Mouse (Mus musculus) left cerebral cortex, adult 2 months (tissue): ENCODE measurements around the gene Olfr111. TPM values are rescaled to one million over a fixed set of nuclear protein-coding genes. Genes with fewer than 3 reads are reported as not detected.

Source experiments
- DNase-seq, 2 experiments: peaks; one replicate each; pipeline ENCODE4 v3.0.0; 2021 to 2022; ENCODE audit warnings: low spot score in 2 of 2, mixed read lengths in 1 of 2; ENCODE audit errors: extremely low spot score in 1 of 2
- H3K27ac ChIP-seq: fragments of 200-600 bp; 2 replicates; pipeline ENCODE4 v1.8.1; 2022
- H3K4me3 ChIP-seq: fragments of 200-600 bp; 2 replicates; pipeline ENCODE4 v1.8.1; 2022
- CTCF ChIP-seq: fragments of 200-600 bp; IDR thresholded peaks from 2 replicates; pipeline ENCODE4 v1.8.1; 2022; ENCODE audit warnings: antibody characterized with exemption, mild to moderate bottlenecking, moderate library complexity
- intact Hi-C: fragments of 180-260 bp; cut with DNase I; formaldehyde crosslinking; loops from one replicate; pipeline ENCODE4 v1.15.1; 2025
- total RNA-seq, 2 experiments: library from RNA; stranded (reverse); gene quantifications; 2 replicates each; pipeline ENCODE4 v1.2.3; 2021

Olfr111 gene
- total RNA-seq, 2 experiments from 2014 or later = not detected

GRCm38 (mm10) chr17:37577563-37577962 is 69.7 kb downstream of the Olfr111 start, which contains the start of gene Olfr113:
Gene Olfr113, minus strand, starts transcription at chr17:37577663.
- no peak within 1 kb of the TSS for H3K27ac ChIP-seq
- intact Hi-C loops = no loop called here
- no peak within 1 kb of the TSS for H3K4me3 ChIP-seq
- TF ChIP-seq CTCF = no peak
- DNase-seq = no peak

Other genes starting within 250 kb of the Olfr111 start
- gene Olfr98, start 244.3 kb upstream of the Olfr111 start, total RNA-seq = not detected
- 1 to 10 TPM; 3.1 to 3.6 TPM for gene H2-M3, start 237.8 kb upstream of the Olfr111 start, total RNA-seq
- gene Olfr99, start 224.6 kb upstream of the Olfr111 start, total RNA-seq = not detected
- gene Olfr101, start 203.7 kb upstream of the Olfr111 start, total RNA-seq = not detected
- not detected for gene Olfr102, start 191.0 kb upstream of the Olfr111 start, total RNA-seq
- not detected for gene Olfr103, start 168.3 kb upstream of the Olfr111 start, total RNA-seq
- gene Olfr104-ps, start 148.4 kb upstream of the Olfr111 start, total RNA-seq = not detected
- gene Olfr105-ps, start 129.0 kb upstream of the Olfr111 start, total RNA-seq = not detected
- gene Olfr106-ps, start 117.6 kb upstream of the Olfr111 start, total RNA-seq = not detected
- not detected for gene Olfr107, start 108.8 kb upstream of the Olfr111 start, total RNA-seq
- gene Olfr108, start 62.5 kb upstream of the Olfr111 start, total RNA-seq = not detected
- gene Olfr109, start 49.1 kb upstream of the Olfr111 start, total RNA-seq = not detected
- not detected for gene H2-M2, start 24.5 kb upstream of the Olfr111 start, total RNA-seq
- gene Olfr110, start 15.6 kb upstream of the Olfr111 start, total RNA-seq = not detected
- not detected for gene Olfr112, start 61.4 kb downstream of the Olfr111 start, total RNA-seq
- not detected for gene Olfr113, start 69.6 kb downstream of the Olfr111 start, total RNA-seq
- not detected for gene Olfr114, start 84.7 kb downstream of the Olfr111 start, total RNA-seq
- gene Olfr115, start 119.1 kb downstream of the Olfr111 start, total RNA-seq = not detected
- gene Olfr116, start 119.2 kb downstream of the Olfr111 start, total RNA-seq = not detected
- gene Olfr117, start 155.8 kb downstream of the Olfr111 start, total RNA-seq = not detected
- gene Olfr118, start 159.0 kb downstream of the Olfr111 start, total RNA-seq = not detected
- gene Olfr119, start 188.5 kb downstream of the Olfr111 start, total RNA-seq = not detected
- gene Olfr120, start 213.8 kb downstream of the Olfr111 start, total RNA-seq = not detected
- not detected for gene Olfr121, start 240.8 kb downstream of the Olfr111 start, total RNA-seq